Comparison of ENCODE assay signal across 28 mouse cellular contexts in the genomic region with DNA sequence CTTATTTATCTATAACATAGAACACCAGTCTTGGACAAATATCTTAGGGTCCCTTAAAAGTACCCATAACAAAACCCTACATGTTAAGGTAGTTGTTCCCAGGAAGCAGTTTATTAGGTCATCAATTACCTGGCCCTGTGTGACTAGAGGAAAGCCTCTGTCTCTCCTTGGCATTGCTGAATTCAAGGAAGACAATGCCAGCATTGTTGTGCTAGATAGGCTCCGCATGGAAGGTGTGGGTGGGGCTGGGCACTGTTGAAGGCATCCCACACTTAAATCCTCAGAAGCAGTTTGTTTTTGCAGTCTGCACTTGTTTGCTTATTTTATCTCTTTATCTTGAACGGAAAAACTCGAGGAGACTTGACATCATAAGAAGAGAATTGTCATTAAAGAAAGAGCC.
DNase-seq lines count a peak whose midpoint lies in the region; ATAC-seq and TF ChIP-seq lines count a peak whose summit lies in the region.
"Had no signal": no experiment of that assay in that cellular context is flagged by ENCODE, and none has a peak within 500 bp of the region (broad histone marks: within the 10 kb centered on the region; RNA-seq: fewer than 3 reads in every experiment).

No protein-coding gene starts in this region.

- ATAC-seq in hindbrain, embryonic 14.5 days (ENCODE audit: low FRiP score) = no peak
- ATAC-seq: activated CD4-positive, CD25-positive, alpha-beta regulatory T cell, adult 4 months; CD4-positive, CD25-positive, alpha-beta regulatory T cell, adult 4 months; forebrain, embryonic 14.5 days; forebrain, embryonic 16.5 days; Patski had no signal

- H3K4me2 ChIP-seq in hindbrain, embryonic 14.5 days (replicated peaks) = no peak overlapping the region
- H3K4me2 ChIP-seq: embryonic facial prominence, embryonic 12.5 days; forebrain, embryonic 12.5 days had no signal

- H3K4me3 ChIP-seq in ES-Bruce4 (ENCODE audit: low read depth, low read length) = no peak overlapping the region
- H3K4me3 ChIP-seq in ES-E14 (ENCODE audit: insufficient read depth in 1 of 2, low read depth in 1 of 2, low read length in 2 of 2, poor library complexity in 1 of 2, severe bottlenecking in 1 of 2) = no peak overlapping the region
- no peak overlapping the region for H3K4me3 ChIP-seq in hindbrain, embryonic 14.5 days (replicated peaks; ENCODE audit: low read length)
- H3K4me3 ChIP-seq: embryonic facial prominence, embryonic 10.5 days; embryonic facial prominence, embryonic 12.5 days; forebrain, embryonic 10.5 days; forebrain, embryonic 12.5 days had no signal

- no peaks in the 10 kb centered on the region for H3K9me3 ChIP-seq in ES-Bruce4 (replicated peaks; ENCODE audit: control insufficient read depth, insufficient read depth, low read length, poor library complexity, severe bottlenecking)
- no peaks in the 10 kb centered on the region for H3K9me3 ChIP-seq in ES-E14 (ENCODE audit: control insufficient read depth, insufficient read depth, low read depth, low read length)
- no peaks in the 10 kb centered on the region for H3K9me3 ChIP-seq in hindbrain, embryonic 14.5 days (ENCODE audit: control insufficient read depth, low read length)
- H3K9me3 ChIP-seq: embryonic facial prominence, embryonic 10.5 days; embryonic facial prominence, embryonic 12.5 days; forebrain, embryonic 12.5 days had no signal

- in situ Hi-C loops in ES-E14 (cut with MboI; ENCODE audit: low sequenced_read_pairs in 2 of 2, unreplicated experiment in 2 of 2) = no loop called here

- H3K27me3 ChIP-seq in ES-Bruce4 (ENCODE audit: control insufficient read depth, insufficient read depth, low read length, poor library complexity, severe bottlenecking) = no peaks in the 10 kb centered on the region
- H3K27me3 ChIP-seq in hindbrain, embryonic 14.5 days (ENCODE audit: control insufficient read depth, insufficient read depth, low read length) = no peaks in the 10 kb centered on the region
- H3K27me3 ChIP-seq: CH12.LX; embryonic facial prominence, embryonic 12.5 days; Patski had no signal

- H3K36me3 ChIP-seq in ES-Bruce4 (ENCODE audit: control insufficient read depth, insufficient read depth, low read length, poor library complexity, severe bottlenecking) = no peaks in the 10 kb centered on the region
- peaks cover 2% of the 10 kb centered on the region; the same call in 1 of the 2 replicates for H3K36me3 ChIP-seq in ES-E14 (ENCODE audit: control insufficient read depth, insufficient read depth, low read length, poor library complexity, severe bottlenecking)
- H3K36me3 ChIP-seq in hindbrain, embryonic 14.5 days (replicated peaks; ENCODE audit: control insufficient read depth, insufficient read depth) = no peaks in the 10 kb centered on the region
- H3K36me3 ChIP-seq: embryonic facial prominence, embryonic 10.5 days; embryonic facial prominence, embryonic 12.5 days; forebrain, embryonic 12.5 days had no signal

- DNase-seq in ES-E14 (ENCODE audit: low read depth, low spot score) (peak; percentile 15), R1 (ENCODE audit: low read depth, low spot score) (peak; percentile 62)
- peak; percentile 39 for DNase-seq in fat pad, adult 2 months (ENCODE audit: extremely low read depth, low read depth, low spot score)
- DNase-seq in hindbrain, embryonic 14.5 days (ENCODE audit: low spot score) = no peak
- DNase-seq in layer of hippocampus, postnatal 14 days (ENCODE audit: low spot score in 2 of 2) = no peak
- DNase-seq in retina, postnatal 1 day = no peak
- no peak for DNase-seq in adrenal gland, postnatal 4 days (ENCODE audit: low spot score in 2 of 2)
- DNase-seq: adrenal gland, adult 8-10 months; adrenal gland, postnatal 14 days; adrenal gland, postnatal 36 days; B cell, adult 2 months; cerebellum, adult 11 months; cerebellum, adult 18-20 months; cerebellum, adult 8-10 months; cerebellum, adult 9-11 months; cerebellum, postnatal 14 days; cerebellum, postnatal 36 days had no signal

- H3K9ac ChIP-seq in ES-Bruce4 (ENCODE audit: low read depth, poor library complexity, severe bottlenecking) (no peak overlapping the region), ES-E14 (ENCODE audit: insufficient read depth, low read depth, low read length, poor library complexity, severe bottlenecking) (no peak overlapping the region)
- no peak overlapping the region for H3K9ac ChIP-seq in hindbrain, embryonic 14.5 days
- H3K9ac ChIP-seq: embryonic facial prominence, embryonic 12.5 days; forebrain, embryonic 12.5 days had no signal

- peak; percentile 40; the same call in 1 of the 2 replicates for TF ChIP-seq EP300 in ES-Bruce4 (IDR thresholded peaks at IDR 0.05; ENCODE audit: insufficient read depth, low read depth, low read length)

- WGBS in hindbrain, embryonic 14.5 days = 60% methylated on average over 3 of the region's 3 CpGs

- H3K4me1 ChIP-seq in ES-Bruce4 (ENCODE audit: control insufficient read depth, insufficient read depth, low read length) = peaks cover 4% of the 10 kb centered on the region
- peaks cover 3 to 9% of the 10 kb centered on the region in 2 experiments; a peak in 2 of 4 replicates for H3K4me1 ChIP-seq in ES-E14 (ENCODE audit: control insufficient read depth in 2 of 2, insufficient read depth in 2 of 2, low read length in 2 of 2, poor library complexity in 1 of 2)
- no peaks in the 10 kb centered on the region for H3K4me1 ChIP-seq in hindbrain, embryonic 14.5 days (replicated peaks; ENCODE audit: control insufficient read depth, insufficient read depth, low read length)
- H3K4me1 ChIP-seq: embryonic facial prominence, embryonic 12.5 days had no signal

- TF ChIP-seq CTCF in ES-Bruce4 (IDR thresholded peaks at IDR 0.05; ENCODE audit: low read depth, low read length) = no peak

- no peak overlapping the region for H3K27ac ChIP-seq in ES-Bruce4 (ENCODE audit: insufficient read depth, low read length)
- no peak overlapping the region for H3K27ac ChIP-seq in ES-E14 (ENCODE audit: insufficient read depth, low read depth, low read length, poor library complexity, severe bottlenecking)
- H3K27ac ChIP-seq in hindbrain, embryonic 14.5 days = no peak overlapping the region
- H3K27ac ChIP-seq: embryonic facial prominence, embryonic 10.5 days; embryonic facial prominence, embryonic 12.5 days; forebrain, embryonic 10.5 days; forebrain, embryonic 12.5 days had no signal

- no peak for TF ChIP-seq POLR2A in ES-Bruce4 (IDR thresholded peaks at IDR 0.05; ENCODE audit: insufficient read depth, low read length)

TF ChIP-seq in ES-E14, 5 proteins besides CTCF, POLR2A, EP300 and RAD21:
- TF ChIP-seq HCFC1 (IDR thresholded peaks at IDR 0.05; ENCODE audit: borderline replicate concordance, insufficient read depth, low read length) = no peak
- TF ChIP-seq ZC3H11A (IDR thresholded peaks at IDR 0.05; ENCODE audit: borderline replicate concordance, low read depth, low read length) = no peak
- no peak for TF ChIP-seq MAFK (IDR thresholded peaks at IDR 0.05; ENCODE audit: insufficient read depth, low read depth, low read length)
- no peak for TF ChIP-seq CHD2 (IDR thresholded peaks at IDR 0.05; ENCODE audit: low read depth, low read length)
- no peak for TF ChIP-seq ZNF384 (IDR thresholded peaks at IDR 0.05; ENCODE audit: low read depth, low read length)

Comparison
In these comparisons a context has a peak if more than half of its experiments do, and no peak if none do; other contexts are left out.
1. DNase-seq: peak in ES-E14 (single experiment), R1 (single experiment) and fat pad, adult 2 months (single experiment); none in hindbrain, embryonic 14.5 days (single experiment), layer of hippocampus, postnatal 14 days (0 of 2), retina, postnatal 1 day (single experiment) and adrenal gland, postnatal 4 days (0 of 2).